Mouse (Mus musculus): ENCODE data around the gene Igsf21.

Gene Igsf21

GRCm38 (mm10) chr4:140235361-140236153 lies 11.0 kb downstream of the Igsf21 start:
- DNase-seq, result no peak

- DNase-seq, result no peak
Observed at GRCm38 (mm10) chr4:140234412-140235205, 12.0 kb downstream of the Igsf21 start.

- no peak for DNase-seq
Observed at GRCm38 (mm10) chr4:140227837-140228236, 18.7 kb downstream of the Igsf21 start.

- DNase-seq, result peak; percentile 22 to 38
Observed at GRCm38 (mm10) chr4:140225204-140225603, 21.4 kb downstream of the Igsf21 start.

GRCm38 (mm10) chr4:140224451-140224850 lies 22.1 kb downstream of the Igsf21 start:
- DNase-seq, result no peak

GRCm38 (mm10) chr4:140223067-140223466 lies 23.5 kb downstream of the Igsf21 start:
- peak; percentile 33 to 56 for DNase-seq

GRCm38 (mm10) chr4:140220326-140221093 lies 26.1 kb downstream of the Igsf21 start:
- DNase-seq, result peak; percentile 34 to 38

- no peak for DNase-seq
Observed at GRCm38 (mm10) chr4:140218853-140219852, 27.4 kb downstream of the Igsf21 start.

- no peak for DNase-seq
Observed at GRCm38 (mm10) chr4:140218384-140218783, 28.2 kb downstream of the Igsf21 start.

GRCm38 (mm10) chr4:140217934-140218333 lies 28.6 kb downstream of the Igsf21 start:
- DNase-seq, result no peak

- no peak for DNase-seq
Observed at GRCm38 (mm10) chr4:140216096-140216495, 30.5 kb downstream of the Igsf21 start.

GRCm38 (mm10) chr4:140215205-140215604 lies 31.4 kb downstream of the Igsf21 start:
- DNase-seq, result no peak

- DNase-seq, result no peak
Observed at GRCm38 (mm10) chr4:140214406-140214805, 32.2 kb downstream of the Igsf21 start.

GRCm38 (mm10) chr4:140210129-140210890 lies 36.3 kb downstream of the Igsf21 start:
- no peak for DNase-seq

GRCm38 (mm10) chr4:140205811-140206231 lies 40.8 kb downstream of the Igsf21 start:
- DNase-seq, result peak in 1 of 2 experiments; percentile 10

GRCm38 (mm10) chr4:140204775-140205174 lies 41.8 kb downstream of the Igsf21 start:
- no peak for DNase-seq

- DNase-seq, result peak; percentile 71 to 75
Observed at GRCm38 (mm10) chr4:140203696-140204272, 42.8 kb downstream of the Igsf21 start.

GRCm38 (mm10) chr4:140202196-140202595 lies 44.4 kb downstream of the Igsf21 start:
- DNase-seq, result no peak

GRCm38 (mm10) chr4:140200296-140200695 lies 46.3 kb downstream of the Igsf21 start:
- DNase-seq, result no peak

- no peak for DNase-seq
Observed at GRCm38 (mm10) chr4:140196717-140197116, 49.9 kb downstream of the Igsf21 start.

Measured in kidney, postnatal 36 days (tissue).